Mouse (Mus musculus) kidney, adult 2 months (tissue): ENCODE measurements around the gene Txndc16.

Source experiments
- CTCF ChIP-seq: fragments of 200-500 bp; conservative IDR thresholded peaks from 2 replicates; pipeline ENCODE4 v1.5.1; 2011; ENCODE audit warnings: low read depth, mild to moderate bottlenecking, control low read depth, low read length, moderate library complexity, mixed read lengths; ENCODE audit not compliant: insufficient read depth, insufficient read length
- POLR2A ChIP-seq: fragments of 200-500 bp; IDR thresholded peaks from one replicate; pipeline ENCODE4 v1.6.1; 2011; ENCODE audit warnings: low read depth, low read length, control low read depth

GRCm38 (mm10) chr14:45263831-45264592, 43.9 kb upstream of the Txndc16 start:
- TF ChIP-seq CTCF (no peak), POLR2A (no peak)
